Mouse (Mus musculus) MEL (cell line): ENCODE measurements around the gene Eef1b2. TPM values are rescaled to one million over a fixed set of nuclear protein-coding genes. Genes with fewer than 3 reads are reported as not detected.

Experiments used
- DNase-seq: peaks from one replicate; pipeline ENCODE4 v3.0.0; 2011; ENCODE audit warnings: low read depth, low spot score
- H3K27ac ChIP-seq: 2 replicates; pipeline ENCODE4 v1.5.1; 2012; ENCODE audit warnings: low read depth, mild to moderate bottlenecking, control low read depth, low read length, moderate library complexity; ENCODE audit not compliant: control insufficient read depth
- H3K27me3 ChIP-seq, 2 experiments: fragments of 150-350 bp in 1 of 2; sonication (generic) in 1 of 2; 2 replicates each; pipeline ENCODE4 v1.6.1; 2012; ENCODE audit warnings: low read length in 2 of 2, mild to moderate bottlenecking in 2 of 2, improper control_type of control experiment in 1 of 2, moderate library complexity in 1 of 2; ENCODE audit not compliant: insufficient read depth in 2 of 2, control insufficient read depth in 1 of 2
- H3K36me3 ChIP-seq, 2 experiments: 2 replicates each; pipeline ENCODE4 v1.6.1; 2012 to 2014; ENCODE audit warnings: low read length in 2 of 2, improper control_type of control experiment in 1 of 2, inconsistent platforms in 1 of 2, mild to moderate bottlenecking in 1 of 2; ENCODE audit not compliant: insufficient read depth in 2 of 2, control insufficient read depth in 1 of 2
- H3K4me1 ChIP-seq, 2 experiments: fragments of 150-350 bp in 1 of 2; sonication (generic) in 1 of 2; 2 replicates each; pipeline ENCODE4 v1.6.1; 2012; ENCODE audit warnings: low read length in 2 of 2, improper control_type of control experiment in 1 of 2, mild to moderate bottlenecking in 1 of 2; ENCODE audit not compliant: insufficient read depth in 2 of 2, control insufficient read depth in 1 of 2
- H3K4me3 ChIP-seq, 2 experiments: fragments of 150-350 bp in 1 of 2; sonication (generic) in 1 of 2; 2 replicates each; pipeline ENCODE4 v1.5.1; 2012; ENCODE audit warnings: low read depth in 2 of 2, low read length in 2 of 2, mild to moderate bottlenecking in 2 of 2, moderate library complexity in 2 of 2, control low read depth in 1 of 2, improper control_type of control experiment in 1 of 2; ENCODE audit not compliant: control insufficient read depth in 1 of 2, insufficient read depth in 1 of 2
- H3K79me2 ChIP-seq: 2 replicates; pipeline ENCODE4 v1.6.1; 2012; ENCODE audit warnings: mild to moderate bottlenecking, low read length, moderate library complexity; ENCODE audit not compliant: control insufficient read depth, poor library complexity, insufficient read depth
- H3K9ac ChIP-seq: 2 replicates; pipeline ENCODE4 v1.6.1; 2012; ENCODE audit warnings: low read depth, mild to moderate bottlenecking, control low read depth, low read length, moderate library complexity; ENCODE audit not compliant: control insufficient read depth, poor library complexity, severe bottlenecking
- H3K9me3 ChIP-seq: fragments of 150-350 bp; sonication (generic); replicated peaks from 2 replicates; pipeline ENCODE4 v1.6.1; 2012; ENCODE audit warnings: mild to moderate bottlenecking, low read length, improper control_type of control experiment, moderate library complexity; ENCODE audit not compliant: insufficient read depth
- CHD2 ChIP-seq: IDR thresholded peaks from 2 replicates; pipeline ENCODE4 v1.6.1; 2011; ENCODE audit warnings: low read length, improper control_type of control experiment
- E2F4 ChIP-seq: IDR thresholded peaks from 2 replicates; pipeline ENCODE4 v1.6.1; 2011; ENCODE audit warnings: low read depth, low read length, improper control_type of control experiment, borderline replicate concordance
- ELF1 ChIP-seq: IDR thresholded peaks from 2 replicates; pipeline ENCODE4 v1.6.1; 2014; ENCODE audit warnings: low read depth, mild to moderate bottlenecking, inconsistent platforms, low read length, improper control_type of control experiment, moderate library complexity
- EP300 ChIP-seq, 2 experiments: IDR thresholded peaks; 2 replicates each; pipeline ENCODE4 v1.6.1; 2011; ENCODE audit warnings: improper control_type of control experiment in 2 of 2, low read length in 2 of 2, low read depth in 1 of 2, mild to moderate bottlenecking in 1 of 2
- ETS1 ChIP-seq: IDR thresholded peaks from 2 replicates; pipeline ENCODE4 v1.6.1; 2012; ENCODE audit warnings: low read depth, mild to moderate bottlenecking, inconsistent platforms, low read length, improper control_type of control experiment, moderate library complexity
- GABPA ChIP-seq: IDR thresholded peaks from 2 replicates; pipeline ENCODE4 v1.6.1; 2012; ENCODE audit warnings: low read depth, mild to moderate bottlenecking, inconsistent platforms, low read length, improper control_type of control experiment, moderate library complexity
- GATA1 ChIP-seq: IDR thresholded peaks from 2 replicates; pipeline ENCODE4 v1.6.1; 2011; ENCODE audit warnings: low read depth, low read length, improper control_type of control experiment
- HCFC1 ChIP-seq: IDR thresholded peaks from 2 replicates; pipeline ENCODE4 v1.6.1; 2012; ENCODE audit warnings: low read depth, mild to moderate bottlenecking, inconsistent platforms, low read length, improper control_type of control experiment, moderate library complexity
- JUND ChIP-seq: IDR thresholded peaks from 2 replicates; pipeline ENCODE4 v1.6.1; 2011; ENCODE audit warnings: low read depth, mild to moderate bottlenecking, improper control_type of control experiment, low read length
- KAT2A ChIP-seq: conservative IDR thresholded peaks from 2 replicates; pipeline ENCODE4 v1.6.1; 2012; ENCODE audit warnings: low read depth, low read length, improper control_type of control experiment, inconsistent platforms
- MAX ChIP-seq: IDR thresholded peaks from 2 replicates; pipeline ENCODE4 v1.6.1; 2011; ENCODE audit warnings: low read length, improper control_type of control experiment
- MAZ ChIP-seq: IDR thresholded peaks from 2 replicates; pipeline ENCODE4 v1.6.1; 2012; ENCODE audit warnings: low read depth, mild to moderate bottlenecking, inconsistent platforms, low read length, improper control_type of control experiment
- MEF2A ChIP-seq: IDR thresholded peaks from 2 replicates; pipeline ENCODE4 v1.6.1; 2014; ENCODE audit warnings: low read depth, mild to moderate bottlenecking, inconsistent platforms, low read length, improper control_type of control experiment; ENCODE audit not compliant: poor library complexity, insufficient replicate concordance, severe bottlenecking; ENCODE audit errors: extremely low read depth
- MXI1 ChIP-seq: IDR thresholded peaks from 2 replicates; pipeline ENCODE4 v1.6.1; 2011; ENCODE audit warnings: mild to moderate bottlenecking, low read depth, low read length, improper control_type of control experiment
- MYC ChIP-seq: IDR thresholded peaks from 2 replicates; pipeline ENCODE4 v1.6.1; 2011; ENCODE audit warnings: low read depth, mild to moderate bottlenecking, low read length, improper control_type of control experiment, moderate library complexity
- NELFE ChIP-seq: IDR thresholded peaks from 2 replicates; pipeline ENCODE4 v1.6.1; 2011; ENCODE audit warnings: low read depth, low read length, improper control_type of control experiment
- POLR2A ChIP-seq, 2 experiments: IDR thresholded peaks; 2 replicates each; pipeline ENCODE4 v1.6.1; 2011 to 2012; ENCODE audit warnings: low read length in 2 of 2, mild to moderate bottlenecking in 2 of 2, control low read depth in 1 of 2, improper control_type of control experiment in 1 of 2, low read depth in 1 of 2, moderate library complexity in 1 of 2; ENCODE audit not compliant: control insufficient read depth in 1 of 2, insufficient read depth in 1 of 2, poor library complexity in 1 of 2
- POLR2AphosphoS2 ChIP-seq: IDR thresholded peaks from 2 replicates; pipeline ENCODE4 v1.6.1; 2011; ENCODE audit warnings: low read length, improper control_type of control experiment
- POLR2AphosphoS5 ChIP-seq: IDR thresholded peaks from 2 replicates; pipeline ENCODE4 v1.6.1; 2012; ENCODE audit warnings: low read depth, borderline replicate concordance, mild to moderate bottlenecking, inconsistent platforms, low read length, moderate library complexity, mixed read lengths
- RCOR1 ChIP-seq: IDR thresholded peaks from 2 replicates; pipeline ENCODE4 v1.6.1; 2012; ENCODE audit warnings: low read depth, mild to moderate bottlenecking, inconsistent platforms, low read length, improper control_type of control experiment
- SIN3A ChIP-seq: IDR thresholded peaks from 2 replicates; pipeline ENCODE4 v1.6.1; 2012; ENCODE audit warnings: low read length, improper control_type of control experiment, inconsistent platforms
- SMC3 ChIP-seq: IDR thresholded peaks from 2 replicates; pipeline ENCODE4 v1.6.1; 2011; ENCODE audit warnings: low read depth, low read length, improper control_type of control experiment
- TAL1 ChIP-seq: IDR thresholded peaks from 2 replicates; pipeline ENCODE4 v1.6.1; 2012; ENCODE audit warnings: mild to moderate bottlenecking, inconsistent platforms, low read length, moderate library complexity, mixed read lengths
- TBP ChIP-seq: IDR thresholded peaks from 2 replicates; pipeline ENCODE4 v1.8.0; 2011; ENCODE audit warnings: low read depth, low read length, improper control_type of control experiment
- TCF12 ChIP-seq: IDR thresholded peaks from 2 replicates; pipeline ENCODE4 v1.6.1; 2014; ENCODE audit warnings: low read depth, mild to moderate bottlenecking, inconsistent platforms, low read length, improper control_type of control experiment, moderate library complexity
- UBTF ChIP-seq: IDR thresholded peaks from 2 replicates; pipeline ENCODE4 v1.6.1; 2012; ENCODE audit warnings: low read depth, mild to moderate bottlenecking, inconsistent platforms, low read length, improper control_type of control experiment, moderate library complexity, borderline replicate concordance; ENCODE audit not compliant: insufficient read depth
- USF1 ChIP-seq: IDR thresholded peaks from 2 replicates; pipeline ENCODE4 v1.6.1; 2014; ENCODE audit warnings: low read depth, mild to moderate bottlenecking, inconsistent platforms, low read length, improper control_type of control experiment, moderate library complexity
- USF2 ChIP-seq, 2 experiments: IDR thresholded peaks; 2 replicates each; pipeline ENCODE4 v1.6.1; 2011 to 2012; ENCODE audit warnings: improper control_type of control experiment in 2 of 2, low read length in 2 of 2, borderline replicate concordance in 1 of 2, inconsistent platforms in 1 of 2, low read depth in 1 of 2, mild to moderate bottlenecking in 1 of 2; ENCODE audit not compliant: insufficient read depth in 1 of 2
- ZKSCAN1 ChIP-seq: IDR thresholded peaks from 2 replicates; pipeline ENCODE4 v1.6.1; 2012; ENCODE audit warnings: low read depth, mild to moderate bottlenecking, inconsistent platforms, low read length, improper control_type of control experiment, moderate library complexity
- ZMIZ1 ChIP-seq: IDR thresholded peaks from 2 replicates; pipeline ENCODE4 v1.6.1; 2012; ENCODE audit warnings: low read depth, mild to moderate bottlenecking, inconsistent platforms, low read length, improper control_type of control experiment, moderate library complexity
- ZNF384 ChIP-seq: IDR thresholded peaks from 2 replicates; pipeline ENCODE4 v1.6.1; 2012; ENCODE audit warnings: low read depth, mild to moderate bottlenecking, inconsistent platforms, low read length, improper control_type of control experiment
- polyA plus RNA-seq, 2 experiments: library from polyadenylated mRNA; stranded (reverse) in 1 of 2; unstranded in 1 of 2; fragments of >175 nt in 1 of 2; fragments of >200 nt in 1 of 2; gene quantifications; 2 replicates each; pipeline versions ENCODE4 v1.2.1 to v1.2.4; 2012; ENCODE audit warnings: low replicate concordance in 2 of 2, low read depth in 1 of 2; ENCODE audit not compliant: insufficient read length in 2 of 2, insufficient read depth in 1 of 2, missing spikeins in 1 of 2
- total RNA-seq: library from RNA; depleted of rRNA; stranded (reverse); fragments of 300-350 nt; gene quantifications from 2 replicates; pipeline ENCODE4 v1.2.3, GENCODE M21; 2012; rRNA removed

Gene Eef1b2
- total RNA-seq: 1,600 and 1,846 TPM in 2 replicates
- 1,000 to 10,000 TPM; 1,696 to 2,991 TPM for polyA plus RNA-seq

DNA sequence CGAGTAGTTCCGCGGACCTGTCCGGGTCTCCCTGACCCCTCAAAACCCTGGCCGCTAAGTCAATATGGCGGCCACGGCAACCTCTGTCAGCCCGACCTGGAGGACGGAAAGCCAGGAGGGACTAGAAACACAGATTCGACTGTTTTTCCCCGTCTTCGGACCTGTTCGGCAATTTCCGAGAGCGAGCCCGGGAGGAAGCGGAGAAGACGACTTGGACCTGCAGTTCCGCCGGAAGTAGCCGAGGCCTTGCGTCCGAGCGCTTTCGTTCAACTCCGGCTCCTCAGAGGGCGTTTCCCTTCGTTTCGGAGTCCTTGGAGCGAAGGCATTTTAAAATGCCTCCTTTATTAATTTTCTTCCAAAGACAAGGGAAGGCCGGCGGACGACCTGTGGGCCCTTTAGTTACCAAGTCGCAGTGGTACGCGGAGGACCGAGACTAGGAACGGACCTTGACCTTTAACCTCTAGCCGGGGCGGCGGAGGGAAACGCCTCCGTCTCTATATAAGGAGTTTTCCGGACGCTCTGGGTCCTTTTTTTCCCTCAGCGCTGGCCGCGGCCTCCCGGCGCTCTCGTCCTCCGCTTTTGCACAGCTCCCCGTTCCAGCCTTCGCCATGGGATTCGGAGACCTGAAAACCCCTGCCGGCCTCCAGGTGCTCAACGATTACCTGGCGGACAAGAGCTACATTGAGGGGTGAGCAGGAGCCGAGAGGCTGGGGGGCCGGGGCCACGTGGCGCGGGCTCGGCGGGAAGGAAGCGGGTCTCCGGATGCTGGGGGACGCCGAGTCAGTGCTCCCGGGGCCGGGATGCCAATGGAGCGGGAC, at the start of gene Eef1b2, which contains the start of gene Ndufs1:
TSS of gene Eef1b2 (plus strand) at position 222 of the 818 bp plus-strand sequence.
TSS of gene Ndufs1 (minus strand) at position 230 of the 818 bp plus-strand sequence.
- Histone ChIP-seq H3K36me3 (peaks cover 14 to 25% of the 10 kb centered on the region in 2 experiments), H3K9me3 (no peaks in the 10 kb centered on the region), H3K4me1 (peaks cover 2 to 15% of the 10 kb centered on the region in 2 experiments; a peak in 3 of 4 replicates)

DNA sequence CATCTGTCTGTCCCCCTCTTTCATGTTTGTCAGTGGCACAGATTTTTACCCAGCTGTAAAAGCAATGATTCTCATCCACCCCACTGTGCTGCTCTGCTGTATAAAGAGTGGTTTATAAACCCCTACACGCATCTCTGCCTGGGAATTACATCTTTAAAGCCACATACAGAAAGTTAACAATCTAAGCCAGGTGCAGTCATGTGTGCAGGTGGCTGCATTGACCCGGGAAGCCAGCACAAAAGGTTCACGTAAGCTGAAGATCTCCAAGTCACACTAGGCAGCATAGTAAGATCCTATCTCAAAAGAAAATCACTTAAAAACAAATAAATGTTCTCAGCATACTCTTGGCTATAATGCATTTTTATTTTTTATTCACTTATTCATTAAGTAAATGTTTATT, 47.4 kb upstream of the Eef1b2 start:
- no peaks in the 10 kb centered on the region for H3K9me3 ChIP-seq
- H3K4me1 ChIP-seq: peaks cover 11% of the 10 kb centered on the region in 2 experiments
- TF ChIP-seq KAT2A: no peak
- no peak for TF ChIP-seq EP300 (IDR thresholded peaks at IDR 0.05; ENCODE audit: low read depth in 1 of 2, low read length in 2 of 2)
- TF ChIP-seq ELF1: no peak
- no peak; the same call in 1 of the 2 replicates for TF ChIP-seq SIN3A
- TF ChIP-seq ZKSCAN1: no peak
- TF ChIP-seq MAX: no peak
- TF ChIP-seq MYC: no peak
- no peak for TF ChIP-seq CHD2
- no peak for TF ChIP-seq UBTF
- TF ChIP-seq SMC3: no peak
- H3K36me3 ChIP-seq: peaks cover 0 to 18% of the 10 kb centered on the region in 2 experiments; a peak in 2 of 4 replicates
- no peaks in the 10 kb centered on the region for H3K27me3 ChIP-seq
- H3K9ac ChIP-seq: peak overlapping the region; percentile 32
- peaks cover 1% of the 10 kb centered on the region; the same call in 1 of the 2 replicates for H3K79me2 ChIP-seq
- H3K27ac ChIP-seq: 0 out of 2 replicates have a peak overlapping the region, but pooled peaks have one; percentile 12
- DNase-seq: no peak
- H3K4me3 ChIP-seq: peak overlapping the region in 1 of 2 experiments; percentile 57; a peak in 2 of 4 replicates

More for the DNA sequence above, at the start of gene Eef1b2, which contains the start of gene Ndufs1:
- H3K79me2 ChIP-seq: peaks cover 46% of the 10 kb centered on the region
- peak; percentile 98 for DNase-seq
- peak within 1 kb of the TSS; percentile 97 for H3K9ac ChIP-seq
- H3K27me3 ChIP-seq: no peaks in the 10 kb centered on the region
- peak within 1 kb of the TSS; percentile 98 to 100 for H3K4me3 ChIP-seq
- TF ChIP-seq KAT2A (peak; percentile 93; the same call in 1 of the 2 replicates), MAX (peak; percentile 82), GABPA (peak; percentile 51; the same call in 1 of the 2 replicates), POLR2AphosphoS2 (peak; percentile 88), RCOR1 (peak; percentile 11; the same call in 1 of the 2 replicates), MAZ (peak; percentile 66; the same call in 1 of the 2 replicates), TAL1 (no peak), POLR2A (IDR thresholded peaks at IDR 0.05; ENCODE audit: control insufficient read depth in 1 of 2, insufficient read depth in 1 of 2, low read depth in 1 of 2, low read length in 2 of 2, poor library complexity in 1 of 2) (peak; percentile 86 to 98), TBP (peak; percentile 97), ZMIZ1 (peak; percentile 92; the same call in 1 of the 2 replicates), USF2 (IDR thresholded peaks at IDR 0.05; ENCODE audit: borderline replicate concordance in 1 of 2, insufficient read depth in 1 of 2, low read depth in 1 of 2, low read length in 2 of 2) (no peak), MXI1 (peak; percentile 94), HCFC1 (peak; percentile 96), ELF1 (peak; percentile 76), NELFE (peak; percentile 93), TCF12 (no peak), MEF2A (no peak), EP300 (IDR thresholded peaks at IDR 0.05; ENCODE audit: low read depth in 1 of 2, low read length in 2 of 2) (0 out of 4 replicates have a peak, but pooled peaks of 1 of the 2 experiments have one; percentile 18), ETS1 (0 out of 2 replicates have a peak, but pooled peaks have one; percentile 25), SIN3A (peak; percentile 87), JUND (no peak), UBTF (peak; percentile 72; the same call in 1 of the 2 replicates), GATA1 (no peak), MYC (peak; percentile 84), POLR2AphosphoS5 (no peak; the same call in 1 of the 2 replicates), E2F4 (peak; percentile 5; the same call in 1 of the 2 replicates), CHD2 (peak; percentile 87), ZNF384 (peak; percentile 85), USF1 (peak; percentile 40; the same call in 1 of the 2 replicates)
- H3K27ac ChIP-seq: peak within 1 kb of the TSS; percentile 91
